Mouse (Mus musculus) left cerebral cortex, adult 9 months (tissue): ENCODE results near the gene Tmeff2.

ENCODE experiments used
- DNase-seq, 2 experiments: peaks; one replicate each; pipeline ENCODE4 v3.0.0; 2022; ENCODE audit warnings: low spot score in 2 of 2

The Tmeff2 gene

GRCm38 (mm10) chr1:51199088-51199830, 298.8 kb downstream of the Tmeff2 start:
- peak; percentile 76 to 88 for DNase-seq

- no peak for DNase-seq
Observed at GRCm38 (mm10) chr1:51199954-51200353, 299.5 kb downstream of the Tmeff2 start.

GRCm38 (mm10) chr1:51215631-51216030, 315.2 kb downstream of the Tmeff2 start:
- DNase-seq, result no peak

DNA sequence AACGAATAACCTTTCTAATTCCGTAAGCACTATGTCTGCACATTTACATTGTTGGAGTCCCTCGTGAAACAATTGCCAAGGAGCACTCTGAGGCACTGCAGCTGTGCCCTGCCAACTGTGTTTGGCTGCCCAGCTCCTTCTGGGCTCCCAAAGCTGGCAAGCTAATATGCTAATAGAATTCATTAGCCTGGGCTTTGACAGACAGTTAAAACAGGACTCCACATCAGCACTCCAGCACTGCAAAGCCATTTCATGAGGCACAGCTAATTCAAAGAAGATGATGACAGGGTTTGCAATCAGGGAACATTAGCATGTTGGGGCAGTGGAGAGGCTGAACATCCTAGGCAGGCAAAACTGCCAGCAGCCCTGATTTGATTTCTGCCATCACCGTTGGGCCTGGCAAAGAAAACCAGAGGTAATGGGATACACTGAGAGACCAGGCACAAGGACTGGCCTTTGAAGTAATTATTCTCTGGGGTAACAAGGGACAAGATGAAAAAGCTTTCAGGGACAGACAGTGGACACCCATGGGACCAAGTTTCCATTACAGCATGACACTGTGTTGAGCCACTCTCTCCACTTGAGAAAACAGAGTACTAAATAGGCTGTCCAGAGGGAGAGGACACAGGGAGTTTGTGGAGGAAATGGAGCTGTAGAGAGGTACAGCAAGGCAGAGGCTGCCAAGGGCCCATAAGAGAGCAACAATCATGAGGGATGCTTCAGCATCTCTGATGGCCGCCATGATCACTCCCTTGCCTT, 316.0 kb downstream of the Tmeff2 start:
- peak in 1 of 2 experiments; percentile 26 for DNase-seq

GRCm38 (mm10) chr1:51217227-51217626, 316.8 kb downstream of the Tmeff2 start:
- DNase-seq, result no peak

GRCm38 (mm10) chr1:51225156-51225555, 324.7 kb downstream of the Tmeff2 start:
- DNase-seq, result no peak
